Mouse (Mus musculus) spleen, embryonic (tissue): Measurements from ENCODE around the gene Lhfpl2.

Experiments
- CTCF ChIA-PET: fragments of 350-600 bp; sonication (Branson Sonifier 250); formaldehyde crosslinking; loops from one replicate; lab custom pipeline; 2022; lab: Charles Lee

Lhfpl2 gene

DNA sequence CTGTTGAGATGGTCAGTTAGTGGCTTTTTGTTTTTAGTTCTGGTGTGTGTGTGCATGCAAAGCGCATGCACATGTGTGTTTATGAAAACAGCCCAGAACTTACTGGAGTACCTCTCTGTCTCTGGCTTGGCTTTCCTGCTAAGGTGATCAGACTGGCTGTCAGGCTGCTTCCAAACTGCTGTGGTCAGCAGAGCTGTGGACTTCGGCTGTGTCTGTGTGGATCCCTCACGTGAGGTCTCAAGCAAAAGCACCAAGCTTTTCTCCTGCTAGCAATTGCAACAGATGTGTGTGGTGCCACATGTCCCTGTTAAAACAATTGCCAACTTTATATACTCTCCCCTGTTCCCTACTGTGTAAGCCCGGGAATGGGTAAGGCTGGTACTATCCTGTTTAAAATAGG is 82.8 kb downstream of the Lhfpl2 start:
- CTCF ChIA-PET = no interaction called here

GRCm38 (mm10) chr13:94143063-94143652 is 85.6 kb downstream of the Lhfpl2 start:
- CTCF ChIA-PET = no interaction called here

GRCm38 (mm10) chr13:94144451-94144850 is 86.9 kb downstream of the Lhfpl2 start:
- CTCF ChIA-PET = no interaction called here

GRCm38 (mm10) chr13:94147257-94147656 is 89.7 kb downstream of the Lhfpl2 start:
- CTCF ChIA-PET = interaction anchor here (0.7 kb wide), 1 partner anchor 45 kb away, joined by 7 read pairs; no protein-coding TSS in a partner anchor

- CTCF ChIA-PET = no interaction called here
Measured at GRCm38 (mm10) chr13:94149006-94149405, 91.4 kb downstream of the Lhfpl2 start.

GRCm38 (mm10) chr13:94149781-94150180 is 92.2 kb downstream of the Lhfpl2 start:
- CTCF ChIA-PET = no interaction called here

DNA sequence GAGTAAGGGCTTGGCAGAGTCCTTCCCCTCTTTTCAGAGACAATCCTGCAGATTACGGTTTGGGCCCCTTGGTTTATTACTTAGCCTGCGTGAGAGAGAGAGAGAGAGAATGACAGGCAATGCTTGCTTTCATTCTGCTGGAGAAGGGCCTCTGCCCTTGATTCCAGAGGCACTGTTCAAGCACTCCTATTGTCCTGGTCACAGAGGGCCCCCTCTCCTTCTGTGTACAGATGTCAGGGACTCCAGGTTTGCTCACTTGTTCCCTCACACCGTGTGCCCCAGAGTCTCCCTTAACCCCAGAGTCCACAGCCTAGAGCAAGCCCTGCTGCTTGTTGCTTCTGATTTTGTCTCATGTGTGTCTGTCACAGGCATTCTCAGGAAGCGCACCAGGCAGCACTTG is 93.7 kb downstream of the Lhfpl2 start:
- CTCF ChIA-PET = no interaction called here

- CTCF ChIA-PET = no interaction called here
Measured at GRCm38 (mm10) chr13:94152836-94153235, 95.2 kb downstream of the Lhfpl2 start.

GRCm38 (mm10) chr13:94153658-94154057 is 96.1 kb downstream of the Lhfpl2 start:
- CTCF ChIA-PET = no interaction called here

GRCm38 (mm10) chr13:94154512-94155296 is 97.1 kb downstream of the Lhfpl2 start:
- CTCF ChIA-PET = no interaction called here

DNA sequence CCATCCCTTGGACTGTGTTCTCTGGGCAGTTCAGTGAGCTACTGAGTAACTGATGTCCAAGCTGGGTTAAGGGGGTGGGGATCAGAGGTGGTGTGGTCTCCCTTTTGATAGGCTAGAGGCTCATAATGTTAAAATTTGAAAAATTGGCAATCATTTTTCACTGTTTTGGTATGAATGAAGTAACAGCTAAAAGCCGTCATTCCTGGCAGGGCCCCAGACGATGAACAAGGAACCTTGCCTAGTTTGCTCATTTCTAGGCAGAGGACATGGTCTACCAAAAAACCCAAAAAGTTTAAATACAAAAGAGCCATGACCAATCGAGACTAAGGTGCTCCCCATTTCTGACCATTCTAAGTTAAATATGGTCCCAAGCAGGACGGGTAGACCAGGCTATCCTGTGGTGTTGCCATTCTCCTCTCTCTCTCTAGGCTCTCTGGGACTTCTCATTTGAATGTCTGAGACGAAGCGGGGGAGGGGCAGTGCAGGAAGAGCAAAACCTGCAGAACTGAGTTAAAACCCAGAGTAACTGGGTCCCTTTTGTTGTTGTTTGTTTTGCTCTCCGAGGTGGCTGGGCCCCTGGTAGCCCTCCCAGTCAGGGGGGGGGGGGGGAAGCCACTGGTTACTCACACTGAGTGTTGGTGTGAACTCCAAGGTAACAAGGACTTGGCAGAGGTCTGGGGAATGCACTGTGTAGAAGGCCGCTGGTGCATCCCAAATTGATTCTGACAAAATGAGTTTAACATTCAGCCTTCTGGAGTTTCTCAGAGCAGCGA is 98.2 kb downstream of the Lhfpl2 start:
- CTCF ChIA-PET = no interaction called here

- CTCF ChIA-PET = no interaction called here
Measured at GRCm38 (mm10) chr13:94158864-94159477, 101.4 kb downstream of the Lhfpl2 start.

DNA sequence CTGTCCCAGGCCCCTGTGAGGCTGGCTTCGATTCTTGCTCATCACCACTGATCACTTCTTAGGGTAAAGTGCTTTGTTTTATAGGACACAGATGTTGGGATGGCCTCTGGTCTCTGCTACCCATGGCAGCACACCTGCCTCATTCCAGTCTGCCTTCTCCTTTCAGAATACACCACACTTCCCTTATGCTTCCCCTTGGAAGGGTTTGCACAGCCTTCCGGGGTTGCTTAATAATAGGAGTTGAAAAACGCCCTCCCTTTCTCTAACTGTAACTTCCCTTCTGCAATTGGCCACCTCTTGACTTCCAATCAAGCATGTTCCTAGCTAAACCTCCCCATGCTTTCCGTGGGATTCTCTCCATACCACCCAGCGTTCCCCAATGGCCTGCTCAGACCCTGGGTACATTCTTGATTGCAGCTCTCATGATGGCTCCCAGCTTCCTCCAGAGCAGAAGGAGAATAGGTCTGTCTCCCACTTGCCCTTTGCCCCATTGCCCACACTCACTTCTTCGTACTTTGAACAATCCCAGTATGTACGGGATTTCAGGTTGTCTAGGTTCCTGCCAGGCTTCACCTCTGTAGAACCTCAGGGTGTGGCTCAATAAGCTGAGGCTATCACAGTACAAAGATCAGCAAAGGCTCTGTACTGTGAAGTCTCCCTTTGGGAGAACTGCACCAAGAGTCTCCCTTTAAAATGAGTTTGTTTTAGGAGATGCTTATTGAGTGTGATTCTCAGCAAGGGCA is 102.1 kb downstream of the Lhfpl2 start:
- CTCF ChIA-PET = no interaction called here

- CTCF ChIA-PET = no interaction called here
Measured at GRCm38 (mm10) chr13:94164501-94164900, 106.9 kb downstream of the Lhfpl2 start.

DNA sequence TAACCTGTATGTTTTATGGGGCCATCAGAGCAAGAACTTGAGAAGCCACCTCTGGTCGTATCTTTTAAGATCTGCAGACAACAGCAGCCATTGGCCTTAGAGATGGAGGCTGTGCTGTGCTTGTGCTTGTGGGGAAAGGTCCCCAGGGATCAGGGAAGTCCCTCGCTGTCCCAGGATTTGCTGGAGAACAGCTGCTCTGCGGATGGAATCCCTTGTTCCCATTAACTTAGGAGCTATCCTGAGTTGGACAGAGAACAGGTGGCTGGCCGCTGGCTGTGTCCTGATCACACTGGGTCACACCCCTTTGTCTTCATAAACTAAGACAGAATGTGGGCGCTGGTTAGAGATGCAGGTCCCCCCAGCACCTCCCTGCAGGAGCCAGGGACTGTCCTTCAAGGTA is 110.7 kb downstream of the Lhfpl2 start:
- CTCF ChIA-PET = no interaction called here

- CTCF ChIA-PET = interaction anchor here (0.6 kb wide), 1 partner anchor 12 kb away, joined by 5 read pairs; no protein-coding TSS in a partner anchor
Measured at GRCm38 (mm10) chr13:94169325-94169916, 111.8 kb downstream of the Lhfpl2 start.

DNA sequence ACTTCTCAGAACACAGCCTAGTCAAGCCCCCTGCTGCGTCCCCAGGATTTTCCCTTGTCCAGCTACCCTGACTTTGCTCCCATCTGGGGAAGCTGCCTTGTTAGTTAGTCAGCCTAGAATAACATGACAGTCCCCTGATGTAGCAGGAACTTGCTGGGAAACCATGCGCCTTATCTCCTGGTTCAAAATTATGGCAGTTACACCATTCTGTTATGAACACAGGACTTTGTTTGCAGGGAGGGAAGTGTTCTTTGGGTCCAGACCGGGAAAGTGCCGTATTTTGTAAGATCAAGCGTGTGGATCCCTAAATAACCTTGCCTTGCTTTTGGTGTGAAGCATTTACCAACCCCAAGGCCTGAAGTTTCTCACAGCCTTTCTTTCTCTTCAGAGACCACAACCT is 114.0 kb downstream of the Lhfpl2 start:
- CTCF ChIA-PET = no interaction called here

- CTCF ChIA-PET = no interaction called here
Measured at GRCm38 (mm10) chr13:94172533-94173310, 115.1 kb downstream of the Lhfpl2 start.

DNA sequence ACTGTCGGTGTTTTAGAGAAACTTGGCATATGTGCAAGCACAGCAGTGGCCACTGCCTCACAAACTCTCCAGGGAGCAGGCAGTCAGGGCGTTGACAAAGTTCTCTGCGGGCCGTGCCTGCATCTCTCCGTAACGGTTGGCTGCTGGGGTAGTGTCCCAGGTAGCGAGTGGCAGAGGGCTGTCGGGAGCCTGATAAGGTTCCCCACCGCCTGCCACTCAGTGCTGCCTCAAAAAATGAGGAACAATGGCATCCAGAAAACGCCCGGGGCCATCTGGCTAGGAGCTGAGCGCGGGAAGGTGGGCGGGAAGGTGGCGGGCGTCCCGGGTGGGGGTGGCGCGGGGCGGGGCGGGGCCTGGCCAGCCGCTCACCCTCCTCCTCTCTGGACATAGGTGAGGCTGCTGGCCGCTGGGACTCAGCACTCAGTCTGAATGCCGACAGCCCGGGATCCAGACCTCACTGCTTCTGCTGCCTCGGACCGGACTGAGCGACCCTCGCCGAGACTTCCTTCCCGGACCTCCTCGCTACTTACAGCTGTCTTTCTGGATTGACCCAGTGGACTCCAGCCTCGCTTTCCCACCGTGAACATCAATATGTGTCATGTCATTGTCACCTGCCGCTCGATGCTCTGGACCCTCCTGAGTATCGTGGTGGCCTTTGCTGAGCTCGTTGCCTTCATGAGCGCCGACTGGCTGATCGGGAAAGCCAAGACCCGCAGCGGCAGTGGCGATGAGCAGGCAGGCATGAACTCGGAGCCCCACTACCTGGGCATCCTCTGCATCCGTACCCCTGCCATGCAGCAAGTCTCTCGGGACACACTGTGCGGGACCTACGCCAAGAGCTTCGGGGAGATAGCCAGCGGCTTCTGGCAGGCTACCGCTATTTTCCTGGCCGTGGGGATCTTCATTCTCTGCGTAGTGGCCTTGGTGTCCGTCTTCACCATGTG is 116.3 kb downstream of the Lhfpl2 start:
- CTCF ChIA-PET = no interaction called here
